Mouse (Mus musculus): ENCODE results near the gene Qrich1.
A peak's percentile ranks its signal among the peaks of the same experiment; 100 is the strongest.

The Qrich1 gene

GRCm38 (mm10) chr9:108516380-108517251 is at the start of gene Qrich1:
Qrich1 (plus strand) TSS chr9:108516806.
- peak; percentile 99 for DNase-seq

- DNase-seq, result no peak
Observed at GRCm38 (mm10) chr9:108469430-108469829, 47.2 kb upstream of the Qrich1 start.

- no peak for DNase-seq
Observed at GRCm38 (mm10) chr9:108469845-108470244, 46.8 kb upstream of the Qrich1 start.

- peak; percentile 16 for DNase-seq
Observed at GRCm38 (mm10) chr9:108474528-108474927, 42.1 kb upstream of the Qrich1 start.

GRCm38 (mm10) chr9:108478638-108479156 is 37.9 kb upstream of the Qrich1 start:
- peak; percentile 90 for DNase-seq

- DNase-seq, result peak; percentile 54
Observed at GRCm38 (mm10) chr9:108479241-108479640, 37.4 kb upstream of the Qrich1 start.

GRCm38 (mm10) chr9:108479721-108480351 is 36.8 kb upstream of the Qrich1 start, which contains the start of gene Lamb2:
Lamb2 (plus strand) TSS chr9:108479736.
- peak; percentile 93 for DNase-seq

GRCm38 (mm10) chr9:108480813-108481519 is 35.6 kb upstream of the Qrich1 start:
- DNase-seq, result no peak

GRCm38 (mm10) chr9:108481520-108482210 is 34.9 kb upstream of the Qrich1 start:
- no peak for DNase-seq

- no peak for DNase-seq
Observed at GRCm38 (mm10) chr9:108483051-108483790, 33.4 kb upstream of the Qrich1 start.

- DNase-seq, result no peak
Observed at GRCm38 (mm10) chr9:108484021-108484420, 32.6 kb upstream of the Qrich1 start.

GRCm38 (mm10) chr9:108485301-108485875 is 31.2 kb upstream of the Qrich1 start:
- DNase-seq, result no peak

GRCm38 (mm10) chr9:108486973-108487530 is 29.6 kb upstream of the Qrich1 start:
- no peak for DNase-seq

- no peak for DNase-seq
Observed at GRCm38 (mm10) chr9:108488403-108488802, 28.2 kb upstream of the Qrich1 start.

- DNase-seq, result no peak
Observed at GRCm38 (mm10) chr9:108489215-108489614, 27.4 kb upstream of the Qrich1 start.

GRCm38 (mm10) chr9:108489702-108490558 is 26.7 kb upstream of the Qrich1 start:
- DNase-seq, result no peak

GRCm38 (mm10) chr9:108490559-108491285 is 25.9 kb upstream of the Qrich1 start, which contains the start of gene Usp19:
Usp19 (plus strand) TSS chr9:108490602.
- peak; percentile 99 for DNase-seq

GRCm38 (mm10) chr9:108491286-108491580 is 25.4 kb upstream of the Qrich1 start:
- no peak for DNase-seq

GRCm38 (mm10) chr9:108492043-108492750 is 24.4 kb upstream of the Qrich1 start:
- DNase-seq, result no peak
